Mouse (Mus musculus): ENCODE data around the gene Lypd1.

- TF ChIP-seq CTCF (IDR thresholded peaks at IDR 0.05) (no peak), POLR2A (IDR thresholded peaks at IDR 0.05; ENCODE audit: insufficient read depth, low read depth, low read length) (no peak), EP300 (IDR thresholded peaks at IDR 0.05; ENCODE audit: insufficient read depth, low read depth, low read length) (no peak)
Observed at GRCm38 (mm10) chr1:125870056-125870455, 42.8 kb downstream of the Lypd1 start.
